9 mouse cellular contexts compared by ENCODE assay signal in the genomic region with DNA sequence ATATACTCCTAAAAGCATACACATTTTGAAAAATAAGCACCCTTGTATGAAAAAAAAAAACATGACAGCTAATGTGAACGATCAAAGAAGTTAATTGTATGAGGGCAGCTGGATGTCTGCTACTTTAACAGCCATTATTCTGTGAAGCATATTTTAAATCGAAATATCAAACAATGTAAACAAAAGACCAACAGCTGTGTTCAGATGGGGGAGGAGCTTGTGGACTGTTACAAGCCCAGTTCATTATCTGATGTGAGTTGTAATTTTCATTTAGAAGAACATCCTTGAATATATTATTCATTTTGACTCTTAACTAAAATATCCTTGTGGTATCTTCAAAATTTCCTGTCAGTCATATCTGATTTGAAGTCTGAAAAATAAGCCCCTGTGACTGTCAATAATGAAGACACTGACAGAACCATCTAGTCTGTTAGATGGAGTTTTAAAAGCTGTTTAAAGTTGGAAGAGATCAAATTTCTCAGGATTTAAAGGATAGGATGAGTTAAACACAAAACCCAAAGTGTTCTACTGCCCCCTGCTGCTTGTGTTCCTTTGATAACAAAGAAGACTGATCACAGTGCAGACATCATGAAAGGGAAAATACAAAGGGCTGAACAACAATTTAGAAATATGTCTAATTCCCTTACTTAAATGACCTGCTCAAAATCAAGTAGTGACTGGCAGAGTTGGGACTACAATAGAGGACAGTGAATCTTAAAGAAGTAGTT. TPM values are rescaled to one million over a fixed set of nuclear protein-coding genes. Genes with fewer than 3 reads are reported as not detected.
DNase-seq lines count a peak whose midpoint lies in the region; ATAC-seq and TF ChIP-seq lines count a peak whose summit lies in the region.
"Had no signal": no experiment of that assay in that cellular context is flagged by ENCODE, and none has a peak within 500 bp of the region (broad histone marks: within the 10 kb centered on the region; RNA-seq: fewer than 3 reads in every experiment).

No protein-coding gene starts in this region.

- H3K4me2 ChIP-seq in embryonic facial prominence, embryonic 11.5 days (ENCODE audit: low read depth, low read length) = no peak overlapping the region
- no peak overlapping the region for H3K4me2 ChIP-seq in liver, embryonic 11.5 days
- H3K4me2 ChIP-seq in forebrain, embryonic 15.5 days (replicated peaks) = no peak overlapping the region
- H3K4me2 ChIP-seq in lung, embryonic 16.5 days (ENCODE audit: low read depth, low read length) = no peak overlapping the region
- H3K4me2 ChIP-seq: embryonic facial prominence, embryonic 15.5 days had no signal

- no peaks in the 10 kb centered on the region for H3K4me1 ChIP-seq in embryonic facial prominence, embryonic 11.5 days (ENCODE audit: control insufficient read depth, insufficient read depth, low read length)
- no peaks in the 10 kb centered on the region for H3K4me1 ChIP-seq in embryonic facial prominence, embryonic 10.5 days
- no peaks in the 10 kb centered on the region for H3K4me1 ChIP-seq in liver, adult 2 months (ENCODE audit: control insufficient read depth, insufficient read depth, low read length)
- no peaks in the 10 kb centered on the region for H3K4me1 ChIP-seq in liver, embryonic 11.5 days (replicated peaks; ENCODE audit: control insufficient read depth, insufficient read depth, low read length)
- no peaks in the 10 kb centered on the region for H3K4me1 ChIP-seq in forebrain, embryonic 15.5 days
- H3K4me1 ChIP-seq in lung, embryonic 16.5 days (replicated peaks; ENCODE audit: control insufficient read depth, insufficient read depth, low read length) = no peaks in the 10 kb centered on the region
- H3K4me1 ChIP-seq: embryonic facial prominence, embryonic 15.5 days had no signal

- no peak for TF ChIP-seq POLR2A in liver, adult 2 months (IDR thresholded peaks at IDR 0.05; ENCODE audit: extremely low read depth, insufficient read depth, low read length)

- DNase-seq in embryonic facial prominence, embryonic 11.5 days (ENCODE audit: low spot score) = peak; percentile 48
- DNase-seq in embryonic facial prominence, embryonic 10.5 days (ENCODE audit: low spot score) = no peak
- DNase-seq in liver, adult 2 months (ENCODE audit: extremely low read depth, low read depth, low spot score) = peak; percentile 0
- no peak for DNase-seq in liver, embryonic 11.5 days (ENCODE audit: low spot score)
- no peak for DNase-seq in thymus, postnatal 36 days
- no peak for DNase-seq in spleen, postnatal 4 days (ENCODE audit: low spot score in 2 of 2)

- 57% methylated on average over 2 of the region's 2 CpGs for WGBS in embryonic facial prominence, embryonic 11.5 days
- 71% methylated on average over 2 of the region's 2 CpGs for WGBS in embryonic facial prominence, embryonic 10.5 days
- WGBS in liver, adult 2 months = 67% methylated on average over 2 of the region's 2 CpGs
- 74% methylated on average over 2 of the region's 2 CpGs for WGBS in liver, embryonic 11.5 days
- 25% methylated on average over 2 of the region's 2 CpGs for WGBS in forebrain, embryonic 15.5 days
- WGBS in lung, embryonic 16.5 days = 30% methylated on average over 2 of the region's 2 CpGs

- H3K27ac ChIP-seq in embryonic facial prominence, embryonic 11.5 days (replicated peaks; ENCODE audit: low read depth, low read length) = no peak overlapping the region
- no peak overlapping the region for H3K27ac ChIP-seq in embryonic facial prominence, embryonic 10.5 days (replicated peaks)
- no peak overlapping the region for H3K27ac ChIP-seq in liver, adult 2 months (replicated peaks; ENCODE audit: insufficient read depth, low read depth, low read length)
- H3K27ac ChIP-seq in liver, embryonic 11.5 days (ENCODE audit: low read depth, low read length) = no peak overlapping the region
- no peak overlapping the region for H3K27ac ChIP-seq in forebrain, embryonic 15.5 days (replicated peaks)
- no peak overlapping the region for H3K27ac ChIP-seq in lung, embryonic 16.5 days (ENCODE audit: low read length)
- H3K27ac ChIP-seq: embryonic facial prominence, embryonic 15.5 days had no signal

- no peak overlapping the region for H3K9ac ChIP-seq in embryonic facial prominence, embryonic 11.5 days (replicated peaks; ENCODE audit: low read length)
- no peak overlapping the region for H3K9ac ChIP-seq in liver, adult 2 months (ENCODE audit: low read depth, low read length)
- H3K9ac ChIP-seq in liver, embryonic 11.5 days (ENCODE audit: low read depth, low read length) = no peak overlapping the region
- H3K9ac ChIP-seq in forebrain, embryonic 15.5 days (replicated peaks) = no peak overlapping the region
- H3K9ac ChIP-seq in lung, embryonic 16.5 days (ENCODE audit: low read length) = no peak overlapping the region
- H3K9ac ChIP-seq: embryonic facial prominence, embryonic 15.5 days had no signal

- no peak for TF ChIP-seq CTCF in liver, adult 2 months (IDR thresholded peaks at IDR 0.05; ENCODE audit: low read depth, low read length)

- ATAC-seq in embryonic facial prominence, embryonic 11.5 days (replicated peaks; ENCODE audit: insufficient number of reproducible peaks, low FRiP score, low TSS enrichment, low read depth) = no peak
- ATAC-seq in liver, embryonic 11.5 days (replicated peaks; ENCODE audit: low FRiP score) = no peak
- ATAC-seq in forebrain, embryonic 15.5 days (replicated peaks) = peak; percentile 74
- ATAC-seq in lung, embryonic 16.5 days (ENCODE audit: low read depth) = peak; percentile 26; the same call in 1 of the 2 replicates

- H3K36me3 ChIP-seq in embryonic facial prominence, embryonic 11.5 days (replicated peaks; ENCODE audit: control insufficient read depth, insufficient read depth, low read depth, low read length) = no peaks in the 10 kb centered on the region
- no peaks in the 10 kb centered on the region; the same call in 1 of the 2 replicates for H3K36me3 ChIP-seq in embryonic facial prominence, embryonic 10.5 days (replicated peaks)
- H3K36me3 ChIP-seq in liver, adult 2 months (ENCODE audit: control insufficient read depth, insufficient read depth, low read length) = no peaks in the 10 kb centered on the region
- H3K36me3 ChIP-seq in liver, embryonic 11.5 days (ENCODE audit: control insufficient read depth, insufficient read depth, low read length) = no peaks in the 10 kb centered on the region
- no peaks in the 10 kb centered on the region for H3K36me3 ChIP-seq in forebrain, embryonic 15.5 days
- no peaks in the 10 kb centered on the region for H3K36me3 ChIP-seq in lung, embryonic 16.5 days (ENCODE audit: control insufficient read depth, insufficient read depth, low read length)
- H3K36me3 ChIP-seq: embryonic facial prominence, embryonic 15.5 days had no signal

- H3K9me3 ChIP-seq in embryonic facial prominence, embryonic 11.5 days (replicated peaks; ENCODE audit: control insufficient read depth, low read length) = no peaks in the 10 kb centered on the region
- no peaks in the 10 kb centered on the region for H3K9me3 ChIP-seq in embryonic facial prominence, embryonic 10.5 days
- no peaks in the 10 kb centered on the region for H3K9me3 ChIP-seq in liver, embryonic 11.5 days (ENCODE audit: control insufficient read depth, low read length)
- H3K9me3 ChIP-seq in forebrain, embryonic 15.5 days = no peaks in the 10 kb centered on the region
- no peaks in the 10 kb centered on the region for H3K9me3 ChIP-seq in lung, embryonic 16.5 days (ENCODE audit: control insufficient read depth, low read length)
- H3K9me3 ChIP-seq: embryonic facial prominence, embryonic 15.5 days had no signal

- H3K4me3 ChIP-seq in embryonic facial prominence, embryonic 11.5 days (ENCODE audit: low read depth, low read length) = no peak overlapping the region
- H3K4me3 ChIP-seq in embryonic facial prominence, embryonic 10.5 days = no peak overlapping the region
- H3K4me3 ChIP-seq in liver, adult 2 months (ENCODE audit: insufficient read depth, low read depth, low read length) = no peak overlapping the region
- no peak overlapping the region for H3K4me3 ChIP-seq in liver, embryonic 11.5 days (ENCODE audit: low read depth, low read length)
- no peak overlapping the region for H3K4me3 ChIP-seq in forebrain, embryonic 15.5 days
- H3K4me3 ChIP-seq in lung, embryonic 16.5 days (ENCODE audit: low read length) = no peak overlapping the region
- H3K4me3 ChIP-seq: embryonic facial prominence, embryonic 15.5 days had no signal

- no peaks in the 10 kb centered on the region; the same call in 1 of the 2 replicates for H3K79me2 ChIP-seq in liver, adult 2 months (ENCODE audit: control insufficient read depth, insufficient read depth, low read length)

- H3K27me3 ChIP-seq in embryonic facial prominence, embryonic 11.5 days (ENCODE audit: control insufficient read depth, insufficient read depth, low read length) = no peaks in the 10 kb centered on the region
- no peaks in the 10 kb centered on the region for H3K27me3 ChIP-seq in embryonic facial prominence, embryonic 10.5 days (replicated peaks; ENCODE audit: low read depth, poor library complexity, severe bottlenecking)
- H3K27me3 ChIP-seq in liver, adult 2 months (ENCODE audit: control insufficient read depth, insufficient read depth, low read length) = no peaks in the 10 kb centered on the region
- H3K27me3 ChIP-seq in liver, embryonic 11.5 days (replicated peaks; ENCODE audit: control insufficient read depth, insufficient read depth, low read length) = no peaks in the 10 kb centered on the region
- no peaks in the 10 kb centered on the region for H3K27me3 ChIP-seq in forebrain, embryonic 15.5 days
- no peaks in the 10 kb centered on the region for H3K27me3 ChIP-seq in lung, embryonic 16.5 days (ENCODE audit: control insufficient read depth, insufficient read depth, low read depth, low read length)
- H3K27me3 ChIP-seq: embryonic facial prominence, embryonic 15.5 days had no signal

RNA-seq across cellular contexts. Expression of a gene that starts 14.7 kb away (rescaled TPM):
- 39.2 and 45.4 TPM in 2 replicates for polyA plus RNA-seq in embryonic facial prominence, embryonic 11.5 days (2014; fragmentation: Nextera tagmentation; extraction: Ambion mirVana)
- polyA plus RNA-seq in embryonic facial prominence, embryonic 10.5 days (2016; fragmentation: Nextera tagmentation; extraction: Ambion mirVana) = 34.7 and 38.0 TPM in 2 replicates
- 4.9 and 5.6 TPM in 2 replicates for total RNA-seq in liver, adult 2 months (2014; rRNA removed)
- 1.3 and 2.0 TPM in 2 replicates for polyA plus RNA-seq in liver, adult 2 months (2012; rRNA removed)
- polyA plus RNA-seq in liver, embryonic 11.5 days (2014; fragmentation: Nextera tagmentation; extraction: Ambion mirVana) = 16.8 and 17.0 TPM in 2 replicates
- 15.5 and 16.3 TPM in 2 replicates for polyA plus RNA-seq in forebrain, embryonic 15.5 days (2015; fragmentation: Nextera tagmentation; extraction: Ambion mirVana)
- polyA plus RNA-seq in lung, embryonic 16.5 days (2015; fragmentation: Nextera tagmentation; extraction: Ambion mirVana) = 17.9 and 22.6 TPM in 2 replicates

Comparison
In these comparisons a context has a peak if more than half of its experiments do, and no peak if none do; other contexts are left out.
1. DNase-seq: peak in embryonic facial prominence, embryonic 11.5 days (single experiment) and liver, adult 2 months (single experiment); none in embryonic facial prominence, embryonic 10.5 days (single experiment), liver, embryonic 11.5 days (single experiment), thymus, postnatal 36 days (0 of 2) and spleen, postnatal 4 days (0 of 2).
2. ATAC-seq: peak in forebrain, embryonic 15.5 days (single experiment) and lung, embryonic 16.5 days (single experiment); none in embryonic facial prominence, embryonic 11.5 days (single experiment) and liver, embryonic 11.5 days (single experiment).